ENCODE assay signal across 7 mouse cellular contexts in genomic region chr19:6400096-6401086, GRCm38 (mm10). TPM values are rescaled to one million over a fixed set of nuclear protein-coding genes. Genes with fewer than 3 reads are reported as not detected.
A peak's percentile ranks its signal among the peaks of the same experiment; 100 is the strongest.
DNase-seq lines count a peak whose midpoint lies in the region; ATAC-seq lines count a peak whose summit lies in the region.

No protein-coding gene starts in this region.

- peaks cover 29% of the 10 kb centered on the region for H3K27me3 ChIP-seq in embryonic facial prominence, embryonic 11.5 days (ENCODE audit: control insufficient read depth, insufficient read depth, low read length)

- intact Hi-C loops in left cerebral cortex, postnatal 4 days (cut with DNase I) = no loop called here

- ATAC-seq in embryonic facial prominence, embryonic 11.5 days (replicated peaks; ENCODE audit: insufficient number of reproducible peaks, low FRiP score, low TSS enrichment, low read depth) = no peak; the same call in 1 of the 2 replicates

- H3K4me2 ChIP-seq in embryonic facial prominence, embryonic 11.5 days (ENCODE audit: low read depth, low read length) = peak overlapping the region; percentile 100

- peak overlapping the region; percentile 62 for H3K4me3 ChIP-seq in embryonic facial prominence, embryonic 11.5 days (ENCODE audit: low read depth, low read length)

- peaks cover 7% of the 10 kb centered on the region; the same call in 1 of the 2 replicates for H3K4me1 ChIP-seq in embryonic facial prominence, embryonic 11.5 days (ENCODE audit: control insufficient read depth, insufficient read depth, low read length)

- H3K27ac ChIP-seq in embryonic facial prominence, embryonic 11.5 days (replicated peaks; ENCODE audit: low read depth, low read length) = no peak overlapping the region

- H3K9me3 ChIP-seq in embryonic facial prominence, embryonic 11.5 days (replicated peaks; ENCODE audit: control insufficient read depth, low read length) = no peaks in the 10 kb centered on the region

- H3K9ac ChIP-seq in embryonic facial prominence, embryonic 11.5 days (replicated peaks; ENCODE audit: low read length) = no peak overlapping the region; the same call in 1 of the 2 replicates

- no peaks in the 10 kb centered on the region for H3K36me3 ChIP-seq in embryonic facial prominence, embryonic 11.5 days (replicated peaks; ENCODE audit: control insufficient read depth, insufficient read depth, low read depth, low read length)

- 2% methylated on average over 29 of the region's 29 CpGs for WGBS in embryonic facial prominence, embryonic 11.5 days

- peak; percentile 62 for DNase-seq in right cerebral cortex, postnatal 14 days
- DNase-seq in right cerebral cortex, adult 18-20 months = no peak
- DNase-seq in embryonic facial prominence, embryonic 11.5 days (ENCODE audit: low spot score) = no peak
- peak; percentile 84 for DNase-seq in induced T-regulatory cell, adult 2 months (ENCODE audit: low read depth)
- peak; percentile 55 for DNase-seq in lung, postnatal 10 days
- DNase-seq in testis, postnatal 10 days (ENCODE audit: low spot score) = peak; percentile 71
- DNase-seq in left cerebral cortex, postnatal 4 days = no peak

RNA-seq across cellular contexts. Expression of gene Rasgrp2, which starts 1.3 kb away (rescaled TPM):
- polyA plus RNA-seq in embryonic facial prominence, embryonic 11.5 days (2014; fragmentation: Nextera tagmentation; extraction: Ambion mirVana) = 15.6 and 17.2 TPM in 2 replicates
- 100 to 1,000 TPM; 225 to 228 TPM for total RNA-seq in left cerebral cortex, postnatal 4 days (2021)

RNA-seq across cellular contexts. Expression of gene Pygm, which starts 16.2 kb away (rescaled TPM):
- polyA plus RNA-seq in embryonic facial prominence, embryonic 11.5 days (2014; fragmentation: Nextera tagmentation; extraction: Ambion mirVana) = 1.4 and 2.8 TPM in 2 replicates
- 1 to 10 TPM; 6.2 to 8.2 TPM for total RNA-seq in left cerebral cortex, postnatal 4 days (2021)

RNA-seq across cellular contexts. Expression of gene Nrxn2, which starts 18.1 kb away (rescaled TPM):
- 4.1 and 5.0 TPM in 2 replicates for polyA plus RNA-seq in embryonic facial prominence, embryonic 11.5 days (2014; fragmentation: Nextera tagmentation; extraction: Ambion mirVana)
- 100 to 1,000 TPM; 695 to 758 TPM for total RNA-seq in left cerebral cortex, postnatal 4 days (2021)

RNA-seq across cellular contexts. Expression of gene Sf1, which starts 36.9 kb away (rescaled TPM):
- polyA plus RNA-seq in embryonic facial prominence, embryonic 11.5 days (2014; fragmentation: Nextera tagmentation; extraction: Ambion mirVana) = 157 and 172 TPM in 2 replicates
- 100 to 1,000 TPM; 231 to 244 TPM for total RNA-seq in left cerebral cortex, postnatal 4 days (2021)

RNA-seq across cellular contexts. Expression of gene Map4k2, which starts 59.5 kb away (rescaled TPM):
- 5.6 and 6.4 TPM in 2 replicates for polyA plus RNA-seq in embryonic facial prominence, embryonic 11.5 days (2014; fragmentation: Nextera tagmentation; extraction: Ambion mirVana)
- total RNA-seq in left cerebral cortex, postnatal 4 days (2021) = 100 to 1,000 TPM in 1 of 2 experiments, 10 to 100 TPM in 1; 91.7 to 102 TPM

Comparison
In these comparisons a context has a peak if more than half of its experiments do, and no peak if none do; other contexts are left out.
1. DNase-seq: peak in right cerebral cortex, postnatal 14 days (single experiment), induced T-regulatory cell, adult 2 months (single experiment), lung, postnatal 10 days (single experiment) and testis, postnatal 10 days (single experiment); none in right cerebral cortex, adult 18-20 months (single experiment), embryonic facial prominence, embryonic 11.5 days (single experiment) and left cerebral cortex, postnatal 4 days (single experiment).